Comparison of ENCODE assay signal across 18 mouse cellular contexts in the genomic region with DNA sequence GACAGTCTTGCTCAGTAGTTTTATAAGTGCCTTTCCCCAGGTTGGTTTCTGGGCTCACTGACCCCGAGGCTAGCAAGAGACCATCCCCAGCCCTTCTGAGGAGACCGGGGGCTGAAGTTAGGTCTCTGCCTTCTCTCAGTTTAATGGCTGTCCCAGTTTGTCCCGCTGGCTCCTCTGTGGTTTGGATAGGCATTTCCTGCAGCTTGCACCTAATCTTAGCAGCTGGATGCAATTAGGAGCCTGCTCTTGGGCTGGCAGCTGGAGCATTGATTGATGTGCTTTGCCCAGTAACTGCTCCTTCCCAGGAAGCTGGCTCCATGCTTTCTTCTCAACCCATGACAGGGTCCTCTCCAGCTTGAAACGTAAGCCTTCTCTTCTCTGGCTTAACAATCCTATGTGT. TPM values are rescaled to one million over a fixed set of nuclear protein-coding genes. Genes with fewer than 3 reads are reported as not detected.
A peak's percentile ranks its signal among the peaks of the same experiment; 100 is the strongest.
DNase-seq lines count a peak whose midpoint lies in the region; ATAC-seq and TF ChIP-seq lines count a peak whose summit lies in the region.
"Had no signal": no experiment of that assay in that cellular context is flagged by ENCODE, and none has a peak within 500 bp of the region (broad histone marks: within the 10 kb centered on the region; RNA-seq: fewer than 3 reads in every experiment).

No protein-coding gene starts in this region.

- no peak overlapping the region for H3K9ac ChIP-seq in lung, embryonic 14.5 days
- H3K9ac ChIP-seq in lung, postnatal 0 days (replicated peaks; ENCODE audit: low read depth), result no peak overlapping the region
- no peak overlapping the region for H3K9ac ChIP-seq in embryonic facial prominence, embryonic 11.5 days (replicated peaks; ENCODE audit: low read length)
- no peak overlapping the region for H3K9ac ChIP-seq in limb, embryonic 12.5 days (replicated peaks)
- H3K9ac ChIP-seq: liver, embryonic 12.5 days; neural tube, embryonic 12.5 days; stomach, embryonic 15.5 days had no signal

- H3K27me3 ChIP-seq in lung, embryonic 14.5 days (ENCODE audit: insufficient read depth, low read length), result no peaks in the 10 kb centered on the region
- H3K27me3 ChIP-seq in lung, postnatal 0 days (replicated peaks; ENCODE audit: insufficient read depth, low read length), result no peaks in the 10 kb centered on the region
- no peaks in the 10 kb centered on the region for H3K27me3 ChIP-seq in embryonic facial prominence, embryonic 11.5 days (ENCODE audit: control insufficient read depth, insufficient read depth, low read length)
- no peaks in the 10 kb centered on the region for H3K27me3 ChIP-seq in limb, embryonic 12.5 days
- H3K27me3 ChIP-seq: neural tube, embryonic 12.5 days; stomach, embryonic 15.5 days had no signal

- TF ChIP-seq CTCF in lung, embryonic 14.5 days (IDR thresholded peaks at IDR 0.05; ENCODE audit: low read depth), result no peak
- no peak for TF ChIP-seq CTCF in lung, postnatal 0 days (IDR thresholded peaks at IDR 0.05)

- no peak for TF ChIP-seq EP300 in lung, postnatal 0 days (IDR thresholded peaks at IDR 0.05)

- no peak overlapping the region for H3K4me3 ChIP-seq in lung, embryonic 14.5 days (ENCODE audit: low read depth, low read length)
- no peak overlapping the region for H3K4me3 ChIP-seq in lung, postnatal 0 days (ENCODE audit: low read depth, low read length)
- H3K4me3 ChIP-seq in embryonic facial prominence, embryonic 11.5 days (ENCODE audit: low read depth, low read length), result no peak overlapping the region
- no peak overlapping the region for H3K4me3 ChIP-seq in limb, embryonic 12.5 days (replicated peaks)
- H3K4me3 ChIP-seq: forebrain, embryonic 10.5 days; liver, embryonic 12.5 days; neural tube, embryonic 12.5 days; stomach, embryonic 15.5 days had no signal

- H3K36me3 ChIP-seq in lung, embryonic 14.5 days (ENCODE audit: insufficient read depth), result no peaks in the 10 kb centered on the region
- H3K36me3 ChIP-seq in lung, postnatal 0 days (ENCODE audit: insufficient read depth, low read length), result no peaks in the 10 kb centered on the region
- no peaks in the 10 kb centered on the region for H3K36me3 ChIP-seq in embryonic facial prominence, embryonic 11.5 days (replicated peaks; ENCODE audit: control insufficient read depth, insufficient read depth, low read depth, low read length)
- H3K36me3 ChIP-seq in limb, embryonic 12.5 days, result no peaks in the 10 kb centered on the region
- H3K36me3 ChIP-seq: forebrain, embryonic 10.5 days; liver, embryonic 12.5 days; neural tube, embryonic 12.5 days; stomach, embryonic 15.5 days had no signal

- no peak overlapping the region for H3K27ac ChIP-seq in lung, embryonic 14.5 days (ENCODE audit: low read depth)
- H3K27ac ChIP-seq in lung, postnatal 0 days (ENCODE audit: low read length), result no peak overlapping the region
- H3K27ac ChIP-seq in embryonic facial prominence, embryonic 11.5 days (replicated peaks; ENCODE audit: low read depth, low read length), result no peak overlapping the region
- peak overlapping the region; percentile 66 for H3K27ac ChIP-seq in limb, embryonic 12.5 days
- H3K27ac ChIP-seq: forebrain, embryonic 10.5 days; liver, embryonic 12.5 days; neural tube, embryonic 12.5 days; stomach, embryonic 15.5 days had no signal

- H3K4me2 ChIP-seq in lung, embryonic 14.5 days, result no peak overlapping the region
- no peak overlapping the region for H3K4me2 ChIP-seq in lung, postnatal 0 days (replicated peaks; ENCODE audit: low read depth, low read length)
- H3K4me2 ChIP-seq in embryonic facial prominence, embryonic 11.5 days (ENCODE audit: low read depth, low read length), result no peak overlapping the region
- H3K4me2 ChIP-seq in limb, embryonic 12.5 days, result peak overlapping the region; percentile 39
- H3K4me2 ChIP-seq: liver, embryonic 12.5 days; neural tube, embryonic 12.5 days; stomach, embryonic 15.5 days had no signal

- no peaks in the 10 kb centered on the region for H3K9me3 ChIP-seq in lung, embryonic 14.5 days (ENCODE audit: low read depth, low read length)
- H3K9me3 ChIP-seq in lung, postnatal 0 days (ENCODE audit: low read length), result no peaks in the 10 kb centered on the region
- no peaks in the 10 kb centered on the region for H3K9me3 ChIP-seq in embryonic facial prominence, embryonic 11.5 days (replicated peaks; ENCODE audit: control insufficient read depth, low read length)
- H3K9me3 ChIP-seq in limb, embryonic 12.5 days, result no peaks in the 10 kb centered on the region
- H3K9me3 ChIP-seq: forebrain, embryonic 10.5 days; liver, embryonic 12.5 days; neural tube, embryonic 12.5 days; stomach, embryonic 15.5 days had no signal

- ATAC-seq in frontal cortex, adult (ENCODE audit: low TSS enrichment), result peak; percentile 55
- ATAC-seq in lung, embryonic 14.5 days (ENCODE audit: insufficient read depth), result no peak
- no peak for ATAC-seq in lung, postnatal 0 days
- 0 out of 2 replicates have a peak, but pooled peaks have one; percentile 41 for ATAC-seq in embryonic facial prominence, embryonic 11.5 days (replicated peaks; ENCODE audit: insufficient number of reproducible peaks, low FRiP score, low TSS enrichment, low read depth)
- ATAC-seq in limb, embryonic 12.5 days (ENCODE audit: insufficient number of reproducible peaks, insufficient read depth, low FRiP score, low TSS enrichment, low read depth), result peak; percentile 18; the same call in 1 of the 2 replicates
- ATAC-seq: liver, embryonic 12.5 days had no signal

- 17% methylated on average over 4 of the region's 4 CpGs for WGBS in lung, embryonic 14.5 days
- WGBS in lung, postnatal 0 days, result 26% methylated on average over 4 of the region's 4 CpGs
- 21% methylated on average over 4 of the region's 4 CpGs for WGBS in embryonic facial prominence, embryonic 11.5 days
- 3% methylated on average over 4 of the region's 4 CpGs for WGBS in limb, embryonic 12.5 days

- H3K4me1 ChIP-seq in lung, embryonic 14.5 days (ENCODE audit: insufficient read depth), result peaks cover 10% of the 10 kb centered on the region
- no peaks in the 10 kb centered on the region for H3K4me1 ChIP-seq in lung, postnatal 0 days (ENCODE audit: insufficient read depth, low read depth, low read length)
- no peaks in the 10 kb centered on the region for H3K4me1 ChIP-seq in embryonic facial prominence, embryonic 11.5 days (ENCODE audit: control insufficient read depth, insufficient read depth, low read length)
- peaks cover 38% of the 10 kb centered on the region for H3K4me1 ChIP-seq in limb, embryonic 12.5 days (replicated peaks)
- H3K4me1 ChIP-seq: liver, embryonic 12.5 days; neural tube, embryonic 12.5 days had no signal

- no peak for DNase-seq in frontal cortex, postnatal 25 days (ENCODE audit: low spot score in 2 of 2)
- DNase-seq in lung, embryonic 14.5 days, result peak; percentile 25
- no peak for DNase-seq in lung, postnatal 0 days (ENCODE audit: low spot score)
- DNase-seq in embryonic facial prominence, embryonic 11.5 days (ENCODE audit: low spot score), result peak; percentile 81
- DNase-seq in urinary bladder, postnatal 14 days (ENCODE audit: low spot score), result no peak
- DNase-seq in layer of hippocampus, postnatal 14 days (ENCODE audit: low spot score in 2 of 2), result no peak
- DNase-seq: adrenal gland, postnatal 10 days; cerebellum, adult 8-10 months; kidney, adult 11 months; kidney, postnatal 36 days; right cerebral cortex, postnatal 14 days; thymus, adult 2 months had no signal

RNA-seq across cellular contexts. Expression of a gene that starts 26.2 kb away (rescaled TPM):
- 83.2 and 90.1 TPM in 2 replicates for polyA plus RNA-seq in lung, embryonic 14.5 days (2014; fragmentation: Nextera tagmentation; extraction: Ambion mirVana)
- 74.3 and 74.4 TPM in 2 replicates for polyA plus RNA-seq in lung, postnatal 0 days (2015; fragmentation: Nextera tagmentation; extraction: Ambion mirVana)
- polyA plus RNA-seq in embryonic facial prominence, embryonic 11.5 days (2014; fragmentation: Nextera tagmentation; extraction: Ambion mirVana), result 61.3 and 66.0 TPM in 2 replicates
- 80.9 and 98.4 TPM in 2 replicates for polyA plus RNA-seq in limb, embryonic 12.5 days (2016; fragmentation: Nextera tagmentation; extraction: Ambion mirVana)
- total RNA-seq in layer of hippocampus, postnatal 14 days (2021), result 100 to 1,000 TPM; 124 to 128 TPM

Comparison
In these comparisons a context has a peak if more than half of its experiments do, and no peak if none do; other contexts are left out.
1. DNase-seq: peak in lung, embryonic 14.5 days (single experiment) and embryonic facial prominence, embryonic 11.5 days (single experiment); none in frontal cortex, postnatal 25 days (0 of 2), lung, postnatal 0 days (single experiment), urinary bladder, postnatal 14 days (single experiment) and layer of hippocampus, postnatal 14 days (0 of 2).
2. ATAC-seq: peak in frontal cortex, adult (single experiment), embryonic facial prominence, embryonic 11.5 days (single experiment) and limb, embryonic 12.5 days (single experiment); none in lung, embryonic 14.5 days (single experiment) and lung, postnatal 0 days (single experiment).